Mouse (Mus musculus) adrenal gland (tissue): ENCODE measurements around the gene Gm45902.

Experiments used
- intact Hi-C: fragments of 180-260 bp; cut with DNase I; formaldehyde crosslinking; loops from one replicate; pipeline ENCODE4 v1.15.1; 2025
- long read RNA-seq, 2 experiments: library from polyadenylated mRNA; unstranded; transcript quantifications; one replicate each; pipeline ENCODE4 v2.0.0; 2020; ENCODE audit warnings: borderline replicate concordance in 1 of 2; ENCODE audit not compliant: insufficient replicate concordance in 1 of 2

Gm45902 gene
- long read RNA-seq, experiment 1, partial matches to known transcripts = 0 of 1 reads
- long read RNA-seq, experiment 1, other reads (novel, unspliced or antisense) = 1 of 1 reads
- long read RNA-seq, experiment 2 = 0 reads

GRCm38 (mm10) chr2:3512552-3513454 is at the start of gene Gm45902, which contains the start of the genes Hspa14 and Cdnf:
Gene Gm45902, minus strand, starts transcription at chr2:3512790.
Gene Hspa14, minus strand, starts transcription at chr2:3512814.
Gene Cdnf, plus strand, starts transcription at chr2:3513030.
- intact Hi-C loops = loop anchor here (5.0 kb wide), 1 partner anchor 96 kb away; no protein-coding TSS in a partner anchor

GRCm38 (mm10) chr2:3546588-3546987 is 34.0 kb upstream of the Gm45902 start:
- intact Hi-C loops = loop anchor here (2.0 kb wide), 2 partner anchors 224 to 252 kb away; no protein-coding TSS in a partner anchor

- intact Hi-C loops = loop anchor here (2.0 kb wide), 2 partner anchors 225 to 253 kb away; no protein-coding TSS in a partner anchor
These were observed 33.5 kb upstream of the Gm45902 start for GRCm38 (mm10) chr2:3546055-3546454.

- intact Hi-C loops = no loop called here
These were observed 28.9 kb upstream of the Gm45902 start for GRCm38 (mm10) chr2:3541307-3542079.

GRCm38 (mm10) chr2:3526288-3526687 is 13.7 kb upstream of the Gm45902 start:
- intact Hi-C loops = no loop called here

- intact Hi-C loops = no loop called here
These were observed 10.0 kb upstream of the Gm45902 start for GRCm38 (mm10) chr2:3522558-3522957.

GRCm38 (mm10) chr2:3512076-3512475 is 514 bp downstream of the Gm45902 start:
- intact Hi-C loops = loop anchor here (5.0 kb wide), 1 partner anchor 95 kb away; no protein-coding TSS in a partner anchor

- intact Hi-C loops = no loop called here
These were observed 11.7 kb downstream of the Gm45902 start for GRCm38 (mm10) chr2:3500886-3501285.

GRCm38 (mm10) chr2:3499543-3499942 is 13.0 kb downstream of the Gm45902 start:
- intact Hi-C loops = no loop called here

- intact Hi-C loops = no loop called here
These were observed 18.7 kb downstream of the Gm45902 start for GRCm38 (mm10) chr2:3493833-3494409.

GRCm38 (mm10) chr2:3489816-3490215 is 22.8 kb downstream of the Gm45902 start:
- intact Hi-C loops = no loop called here

- intact Hi-C loops = no loop called here
These were observed 32.4 kb downstream of the Gm45902 start for GRCm38 (mm10) chr2:3480239-3480638.

- intact Hi-C loops = no loop called here
These were observed 36.8 kb downstream of the Gm45902 start for GRCm38 (mm10) chr2:3475746-3476251.

GRCm38 (mm10) chr2:3474861-3475283 is 37.7 kb downstream of the Gm45902 start, which contains the start of gene Suv39h2:
Gene Suv39h2, minus strand, starts transcription at chr2:3475031.
- intact Hi-C loops = loop anchor here (5.0 kb wide), 1 partner anchor 48 kb away; no protein-coding TSS in a partner anchor

GRCm38 (mm10) chr2:3474361-3474805 is 38.2 kb downstream of the Gm45902 start:
- intact Hi-C loops = loop anchor here (5.0 kb wide), 1 partner anchor 47 kb away; no protein-coding TSS in a partner anchor

- intact Hi-C loops = loop anchor here (5.0 kb wide), 1 partner anchor 47 kb away; no protein-coding TSS in a partner anchor
These were observed 38.7 kb downstream of the Gm45902 start for GRCm38 (mm10) chr2:3473891-3474290.

GRCm38 (mm10) chr2:3456590-3456989 is 56.0 kb downstream of the Gm45902 start:
- intact Hi-C loops = no loop called here
